Mouse (Mus musculus) heart, adult 11 months (tissue): ENCODE data around the gene Slc2a9.

Source experiments
- DNase-seq: peaks from one replicate; pipeline ENCODE4 v3.0.0; 2022

The Slc2a9 gene

GRCm38 (mm10) chr5:38500043-38500442 is 2.9 kb downstream of the Slc2a9 start:
- peak; percentile 87 for DNase-seq

DNA sequence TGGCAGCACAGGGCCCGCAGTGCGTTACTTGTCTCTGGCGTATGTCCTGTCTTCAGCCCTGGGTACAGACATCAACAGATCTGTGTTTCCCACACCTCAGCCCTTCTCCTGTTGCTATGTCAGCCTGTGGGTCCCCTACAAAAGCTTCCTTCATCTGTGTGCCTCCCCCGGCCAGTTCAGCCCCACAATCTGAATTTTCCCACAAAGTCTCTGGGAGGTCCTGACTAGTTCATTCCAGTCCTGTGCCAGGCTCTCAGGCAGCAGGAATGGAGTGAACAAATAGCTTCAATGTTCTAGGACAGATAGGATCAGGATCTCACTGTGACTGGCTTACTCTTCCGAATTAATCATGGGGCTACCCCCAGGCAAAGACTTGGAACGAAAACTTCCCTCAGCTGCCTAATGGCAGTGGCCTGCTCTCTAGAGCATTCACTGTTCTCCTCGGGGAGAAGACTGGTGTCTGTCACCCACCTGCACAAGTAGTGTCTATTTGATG is 3.6 kb downstream of the Slc2a9 start:
- no peak for DNase-seq

DNA sequence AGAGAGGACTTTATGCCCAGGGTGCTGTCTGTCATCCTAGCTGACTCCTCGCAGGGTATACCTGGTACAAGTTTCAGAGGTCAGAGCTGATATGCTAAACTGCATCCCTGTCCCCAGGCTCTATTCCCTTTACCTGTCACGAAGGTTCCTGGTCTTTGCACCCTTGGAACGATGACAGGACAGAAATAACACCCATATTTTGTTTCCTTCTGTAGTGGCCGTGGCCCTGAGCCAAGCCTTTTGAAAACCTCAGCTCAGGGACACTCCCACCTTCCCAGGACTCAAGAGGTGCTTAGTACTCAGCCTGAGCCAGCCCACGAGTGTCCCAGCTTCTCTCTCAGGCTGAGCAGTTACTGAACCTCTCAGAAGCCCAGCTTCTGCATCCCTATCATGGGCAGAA is 4.5 kb downstream of the Slc2a9 start:
- no peak for DNase-seq

DNA sequence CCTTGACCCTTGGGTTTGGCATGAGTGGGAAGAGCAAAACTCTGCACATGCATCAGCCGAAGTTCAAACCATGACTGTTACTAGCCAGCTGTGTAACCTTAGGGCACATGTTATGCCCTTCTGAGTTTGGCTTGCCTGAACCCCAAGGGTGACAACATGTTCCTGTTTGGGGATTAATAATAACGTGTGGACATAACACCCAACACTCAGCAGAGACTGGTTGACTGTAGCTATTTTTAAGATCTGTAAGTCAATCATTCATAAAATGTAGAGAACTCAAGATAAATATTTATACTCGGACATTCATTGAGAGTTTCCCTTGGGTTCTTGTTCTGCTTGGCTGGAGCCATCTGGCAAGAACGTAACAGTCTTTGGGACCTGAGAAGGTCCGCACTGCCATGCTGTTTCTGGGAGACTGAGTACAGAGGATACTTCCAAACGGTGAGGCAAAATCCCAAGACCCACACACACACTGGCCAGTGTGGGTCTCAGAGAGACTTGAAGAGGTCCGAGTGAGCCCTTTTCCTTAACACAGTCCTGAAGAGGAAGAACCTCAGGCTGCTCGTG is 6.4 kb downstream of the Slc2a9 start:
- DNase-seq: no peak

DNA sequence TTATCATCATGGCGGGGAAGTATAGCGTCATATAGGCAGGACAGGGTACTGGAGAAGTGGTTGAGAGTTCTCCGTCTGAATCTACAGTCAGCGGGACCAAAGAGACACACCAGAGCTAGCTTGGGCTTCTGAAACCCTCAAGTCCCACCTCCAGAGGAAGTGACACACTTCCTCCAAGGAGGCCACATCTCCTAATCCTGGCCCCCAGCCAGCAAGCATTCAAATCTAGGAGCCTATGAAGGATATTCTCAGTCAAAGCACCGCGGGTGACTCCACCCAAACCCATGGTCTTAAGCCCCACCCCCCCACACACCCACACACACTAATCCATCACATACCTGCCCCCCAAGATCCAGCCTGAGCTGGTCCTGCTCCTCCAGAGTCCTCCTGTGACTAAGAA is 9.1 kb downstream of the Slc2a9 start:
- DNase-seq: no peak

DNA sequence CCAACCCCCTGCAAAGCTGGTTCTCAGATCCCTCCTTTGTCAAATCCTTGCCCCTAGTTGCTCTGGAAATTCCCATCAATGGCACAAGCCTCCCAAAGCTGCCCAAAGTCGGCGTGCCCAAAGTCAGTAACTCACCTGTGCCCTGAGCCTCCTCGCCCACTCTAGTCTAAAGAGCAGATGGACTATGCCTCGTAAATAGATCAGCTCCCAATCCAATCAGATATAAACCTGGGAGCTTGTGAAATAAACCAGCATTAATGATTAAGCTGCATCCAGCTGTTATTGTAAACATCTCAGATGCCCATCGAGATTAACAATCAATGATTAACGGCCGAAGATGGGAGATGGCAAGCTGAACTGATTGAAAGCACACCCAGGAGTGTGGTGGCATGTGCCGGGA is 11.2 kb downstream of the Slc2a9 start:
- peak; percentile 43 for DNase-seq

DNA sequence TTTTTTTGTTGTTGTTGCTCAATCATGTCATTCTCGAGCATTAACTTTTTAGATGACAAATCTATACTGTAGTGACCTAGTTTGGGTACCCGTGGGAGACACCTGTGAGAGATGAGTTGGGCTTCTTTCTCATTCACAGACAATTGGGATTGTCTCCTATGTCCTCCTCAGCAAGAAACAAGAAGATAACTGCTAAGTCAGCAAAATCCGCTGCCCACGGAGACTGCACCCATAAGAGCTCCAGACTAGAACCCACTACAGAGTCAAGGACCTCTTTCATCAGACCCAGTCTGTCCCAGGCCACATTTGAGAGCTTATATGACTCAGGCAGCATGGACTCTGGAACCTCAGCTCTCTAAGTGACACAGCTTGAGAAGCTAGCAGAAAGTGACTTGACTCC is 13.2 kb downstream of the Slc2a9 start:
- peak; percentile 70 for DNase-seq

DNA sequence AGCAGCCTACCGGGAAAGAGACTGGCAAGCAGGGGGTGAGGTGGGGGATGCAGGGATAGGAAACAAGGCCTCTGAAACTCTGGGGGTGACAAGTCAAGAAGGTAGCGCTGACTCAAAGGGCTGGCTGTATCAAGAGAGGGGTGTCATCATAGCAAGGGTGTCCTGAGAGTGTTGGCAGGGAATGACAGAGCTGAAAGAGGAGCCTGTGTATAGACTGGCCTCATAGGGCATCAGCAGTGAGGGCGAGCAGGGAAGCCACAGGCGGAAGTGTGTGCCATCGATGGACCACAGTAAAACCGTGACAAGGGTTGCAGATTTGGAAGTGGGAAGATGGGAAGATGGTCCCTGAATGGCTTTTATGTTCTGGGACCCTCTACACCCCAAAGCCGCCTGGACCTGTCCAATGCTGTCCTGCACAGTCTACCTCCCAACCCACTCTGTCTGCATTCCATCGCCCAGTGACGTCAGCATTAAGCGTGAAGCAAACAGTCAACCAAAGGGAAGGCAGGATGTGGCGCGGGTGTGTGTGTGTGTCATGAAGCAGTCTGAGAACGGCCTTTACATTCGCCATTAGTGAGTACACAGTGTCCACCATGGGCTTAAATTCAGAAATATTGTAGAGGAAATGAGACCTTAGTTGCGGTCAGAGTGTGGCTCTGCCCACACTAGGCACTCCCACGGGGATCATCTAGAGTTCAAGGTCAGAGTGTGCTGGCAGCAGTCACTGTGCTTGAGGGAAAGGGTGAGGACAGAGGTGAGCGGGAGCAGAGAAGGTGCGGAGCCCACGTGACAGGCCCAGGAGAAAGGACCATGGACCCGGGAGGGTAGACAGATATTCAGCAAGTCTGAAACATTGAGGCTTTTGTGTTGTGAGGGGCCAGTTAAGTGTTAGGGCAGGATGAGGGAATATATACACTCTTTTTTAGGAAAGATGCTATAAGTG is 14.0 kb downstream of the Slc2a9 start:
- DNase-seq: peak; percentile 45

DNA sequence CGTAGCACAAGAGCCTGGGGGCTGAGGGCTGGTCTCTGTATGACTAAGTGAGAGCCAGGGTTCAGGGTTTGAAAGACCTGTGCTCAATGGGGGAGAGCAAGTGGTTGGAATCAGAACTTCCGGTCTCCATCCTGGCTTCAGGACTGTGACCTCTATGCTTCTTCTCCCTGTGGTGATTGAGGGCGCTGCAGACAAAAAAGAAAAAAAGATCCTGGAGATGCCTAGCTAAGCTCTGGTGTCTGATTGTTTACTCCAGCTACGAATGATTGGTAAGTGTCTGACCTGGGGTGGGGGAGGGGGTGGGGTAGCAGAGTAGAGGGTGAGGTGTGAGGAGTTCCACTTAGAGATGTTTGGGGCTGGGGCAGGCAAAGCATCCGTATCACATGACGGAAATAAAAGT is 14.9 kb downstream of the Slc2a9 start:
- peak; percentile 80 for DNase-seq

DNA sequence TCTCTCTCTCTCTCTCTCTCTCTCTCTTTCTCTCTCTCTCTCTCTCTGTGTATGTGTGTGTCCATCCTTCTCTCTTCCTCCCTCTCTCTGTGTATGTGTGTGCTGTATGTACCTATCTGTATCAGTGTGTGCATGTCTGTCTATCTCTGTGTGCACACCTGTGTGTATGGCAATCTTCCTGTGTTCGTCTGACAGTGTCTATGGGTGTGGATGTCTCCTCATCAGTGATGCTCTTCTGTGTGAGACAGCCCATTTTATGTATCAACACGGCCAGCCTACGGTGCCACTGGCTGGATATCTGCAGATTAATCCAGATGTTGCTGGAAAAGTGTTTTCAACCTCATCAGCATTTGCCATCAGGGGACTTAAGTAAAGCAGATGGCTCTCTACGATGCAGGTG is 15.7 kb downstream of the Slc2a9 start:
- peak; percentile 48 for DNase-seq

DNA sequence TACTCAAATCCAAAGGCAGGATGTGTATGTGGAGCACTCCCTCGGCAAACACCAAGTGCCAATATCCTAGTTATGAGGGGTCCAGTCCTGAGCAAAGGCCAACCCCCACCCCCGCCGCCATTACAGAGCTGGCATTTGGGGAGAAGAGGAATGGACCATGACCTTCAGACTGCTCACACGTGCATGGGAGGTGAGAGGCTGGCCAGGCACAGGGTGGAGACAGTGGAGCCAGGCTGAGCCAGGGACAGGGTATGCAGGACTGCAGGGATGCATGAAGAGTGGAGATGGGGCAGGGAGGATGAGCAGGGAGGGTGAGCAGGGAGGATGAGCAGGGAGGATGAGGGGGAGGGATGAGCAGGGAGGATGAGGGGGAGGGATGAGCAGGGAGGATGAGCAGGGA is 17.0 kb downstream of the Slc2a9 start:
- DNase-seq: no peak

- DNase-seq: peak; percentile 69
Measured at GRCm38 (mm10) chr5:38483518-38484110, 19.3 kb downstream of the Slc2a9 start.

- DNase-seq: peak; percentile 82
Measured at GRCm38 (mm10) chr5:38480822-38481707, 21.9 kb downstream of the Slc2a9 start.

DNA sequence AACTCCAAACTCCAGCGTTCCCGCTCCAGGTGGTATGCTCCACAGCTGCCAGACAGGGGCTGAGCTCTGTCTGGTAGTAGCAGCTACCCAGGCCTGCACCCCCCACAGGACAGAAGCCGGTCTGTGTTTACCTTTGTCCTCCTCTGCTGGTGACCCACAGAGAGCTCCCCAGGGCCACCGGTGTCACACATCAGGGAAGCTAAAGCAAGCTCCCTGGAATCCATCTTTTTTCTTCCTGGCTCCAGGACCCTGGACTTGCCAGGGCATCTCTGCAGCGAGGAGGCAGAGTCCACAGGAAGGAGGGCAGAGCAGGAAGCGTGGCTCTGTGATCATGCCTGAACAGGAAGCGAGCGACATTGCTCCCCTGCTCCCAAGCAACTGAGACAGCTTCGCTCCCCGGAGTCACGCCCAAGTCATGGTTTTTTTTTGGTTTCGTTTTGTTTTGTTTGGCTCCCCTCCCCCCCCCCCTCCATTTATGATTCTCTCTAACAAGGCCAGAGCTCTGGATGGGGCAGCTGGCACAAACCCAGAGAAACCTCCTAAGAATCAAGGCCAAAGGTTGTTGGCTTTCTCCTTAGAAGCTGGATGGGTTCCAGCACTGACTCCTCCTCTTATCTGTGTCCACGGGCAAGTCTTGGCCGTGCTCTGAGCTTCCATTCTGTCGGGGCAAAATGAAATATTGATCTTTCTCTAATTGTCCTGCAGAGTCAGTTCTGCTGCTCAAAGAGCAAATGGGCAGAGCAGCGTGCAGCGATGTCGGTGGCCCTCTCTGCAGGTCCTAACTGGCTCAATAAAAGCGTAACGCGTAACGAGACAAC is 22.8 kb downstream of the Slc2a9 start:
- DNase-seq: peak; percentile 98

GRCm38 (mm10) chr5:38479545-38479907 is 23.4 kb downstream of the Slc2a9 start:
- DNase-seq: peak; percentile 85

GRCm38 (mm10) chr5:38479027-38479426 is 23.9 kb downstream of the Slc2a9 start:
- peak; percentile 95 for DNase-seq

- DNase-seq: peak; percentile 87
Measured at GRCm38 (mm10) chr5:38477731-38478445, 25.1 kb downstream of the Slc2a9 start.

DNA sequence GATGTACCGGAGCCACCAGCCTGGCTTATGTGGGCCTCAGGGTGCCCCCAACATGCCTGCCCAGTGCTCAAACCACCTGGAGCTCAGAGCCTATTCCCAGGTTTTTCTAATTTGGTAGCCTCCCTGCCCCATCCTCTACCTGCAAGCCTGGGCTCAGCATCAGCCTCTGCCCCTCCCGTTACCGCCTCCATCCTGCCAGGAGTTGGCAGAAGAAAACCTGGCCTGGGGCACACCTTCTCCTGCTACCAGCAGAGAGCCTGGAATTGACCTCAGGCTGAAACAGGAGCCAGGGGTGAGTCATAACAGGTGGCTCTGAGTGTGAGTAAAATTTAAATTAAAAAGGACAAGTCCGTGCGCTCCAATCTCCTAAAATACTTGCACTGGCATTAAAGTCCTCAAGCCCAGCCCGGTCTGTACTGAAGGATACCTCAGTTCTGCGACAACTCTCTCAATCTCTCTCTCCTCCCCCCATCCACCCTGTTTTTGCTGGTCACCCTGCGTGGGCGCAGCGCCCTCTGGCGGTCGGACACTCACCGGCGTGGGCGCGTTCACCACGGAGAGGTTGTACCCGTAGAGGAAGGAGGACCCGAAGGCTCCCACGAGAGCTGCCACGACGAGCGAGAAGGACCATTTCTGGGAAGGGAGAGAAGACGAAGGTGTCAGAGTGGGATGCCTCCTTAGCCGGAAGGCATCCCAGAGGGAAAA is 25.9 kb downstream of the Slc2a9 start:
- peak; percentile 92 for DNase-seq

DNA sequence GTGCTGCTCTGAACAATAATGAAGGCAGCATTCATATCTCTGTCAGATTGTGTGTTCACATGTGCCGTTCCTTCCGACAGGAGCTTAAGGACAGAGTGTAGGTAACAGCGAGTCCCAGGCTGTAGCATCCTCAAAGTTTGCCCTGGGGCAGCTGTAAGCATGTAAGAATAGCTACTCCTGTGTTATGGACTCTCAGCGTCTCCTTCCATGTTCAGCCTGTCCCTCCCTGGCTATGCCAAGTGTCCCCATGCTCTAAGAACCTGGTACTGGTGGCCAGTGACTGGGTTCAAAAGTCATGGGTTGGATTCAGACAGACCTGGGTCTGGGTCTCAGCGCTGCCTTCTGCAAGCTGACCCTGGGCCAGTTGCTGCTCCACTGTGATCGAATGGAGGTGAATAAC is 32.1 kb downstream of the Slc2a9 start:
- DNase-seq: peak; percentile 63

DNA sequence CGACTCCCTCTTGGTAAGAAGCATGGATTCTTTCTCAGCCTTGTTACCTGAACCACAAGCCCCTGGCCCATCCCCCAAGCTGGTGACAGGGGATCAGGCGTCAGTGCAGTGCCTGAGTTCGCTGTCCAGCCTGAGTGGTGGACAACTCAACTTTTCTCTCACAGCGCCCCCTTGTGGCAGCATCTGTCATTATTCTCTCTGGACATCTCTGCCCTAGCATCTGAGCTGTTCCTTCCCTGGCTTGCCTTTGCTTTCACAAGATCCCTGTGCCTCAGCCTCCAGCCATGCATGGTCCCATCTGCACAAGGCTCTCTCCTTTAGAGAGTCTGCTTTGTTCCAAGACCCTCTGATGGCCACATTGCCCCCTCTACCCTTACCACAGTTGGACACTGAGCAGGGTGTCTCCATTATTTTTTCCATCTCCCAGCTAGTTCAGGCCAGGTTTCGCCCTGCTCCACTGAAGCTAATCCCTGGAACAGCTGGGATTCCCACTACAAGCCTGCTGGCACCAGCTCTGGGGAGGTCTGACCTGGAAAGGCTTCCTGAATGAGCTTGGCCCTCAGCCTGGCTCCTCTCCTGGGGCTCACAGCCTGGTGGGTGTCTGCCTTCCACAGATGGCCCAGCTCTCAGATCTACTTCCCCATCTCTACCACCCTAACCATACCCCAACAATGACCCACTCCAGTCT is 32.9 kb downstream of the Slc2a9 start:
- DNase-seq: peak; percentile 93
